Mouse (Mus musculus) kidney, postnatal 25 days (tissue): ENCODE results near the gene Paf1.
"Not testable (repeated sequence)": the region's sequence is repeated elsewhere in the genome, so short reads cannot be mapped to it uniquely, and the experiment has no call there.

Experiments
- DNase-seq, 2 experiments: peaks; one replicate each; pipeline ENCODE4 v3.0.0; 2021; ENCODE audit warnings: mixed read lengths in 2 of 2

Paf1 gene

GRCm38 (mm10) chr7:28385196-28385595, 7.6 kb upstream of the Paf1 start:
- no peak for DNase-seq

GRCm38 (mm10) chr7:28386007-28386406, 6.7 kb upstream of the Paf1 start:
- DNase-seq, result peak; percentile 21 to 55

GRCm38 (mm10) chr7:28386462-28386861, 6.3 kb upstream of the Paf1 start:
- DNase-seq, result peak; percentile 90 to 96

GRCm38 (mm10) chr7:28386877-28387276, 5.9 kb upstream of the Paf1 start:
- DNase-seq, result peak in 1 of 2 experiments; percentile 38

- not testable (repeated sequence) for DNase-seq
These were observed 5.4 kb upstream of the Paf1 start for GRCm38 (mm10) chr7:28387384-28387783.

GRCm38 (mm10) chr7:28390331-28390730, 2.4 kb upstream of the Paf1 start:
- DNase-seq, result peak in 1 of 2 experiments; percentile 16

- DNase-seq, result peak in 1 of 2 experiments; percentile 34
These were observed 661 bp downstream of the Paf1 start for GRCm38 (mm10) chr7:28393272-28393951.

- peak in 1 of 2 experiments; percentile 14 for DNase-seq
These were observed 2.7 kb downstream of the Paf1 start for GRCm38 (mm10) chr7:28395425-28395824.

- peak in 1 of 2 experiments; percentile 64 for DNase-seq
These were observed 5.2 kb downstream of the Paf1 start for GRCm38 (mm10) chr7:28398000-28398399.

GRCm38 (mm10) chr7:28398696-28399340, 6.1 kb downstream of the Paf1 start:
- no peak for DNase-seq

- DNase-seq, result no peak
These were observed 8.3 kb downstream of the Paf1 start for GRCm38 (mm10) chr7:28401030-28401429.

- DNase-seq, result peak in 1 of 2 experiments; percentile 8
These were observed 9.2 kb downstream of the Paf1 start for GRCm38 (mm10) chr7:28401942-28402341.

- peak; percentile 76 to 84 for DNase-seq
These were observed 18.2 kb downstream of the Paf1 start for GRCm38 (mm10) chr7:28410841-28411475.

- DNase-seq, result no peak
These were observed 20.1 kb downstream of the Paf1 start for GRCm38 (mm10) chr7:28412826-28413225.

GRCm38 (mm10) chr7:28417368-28417767, 24.6 kb downstream of the Paf1 start:
- DNase-seq, result no peak

GRCm38 (mm10) chr7:28418096-28418670, 25.4 kb downstream of the Paf1 start:
- peak; percentile 80 to 89 for DNase-seq

GRCm38 (mm10) chr7:28419416-28419815, 26.7 kb downstream of the Paf1 start:
- no peak for DNase-seq

- no peak for DNase-seq
These were observed 30.3 kb downstream of the Paf1 start for GRCm38 (mm10) chr7:28423018-28423417.

- DNase-seq, result peak; percentile 40 to 53
These were observed 35.0 kb downstream of the Paf1 start for GRCm38 (mm10) chr7:28427738-28428137.

- no peak for DNase-seq
These were observed 37.8 kb downstream of the Paf1 start for GRCm38 (mm10) chr7:28430512-28430911.

GRCm38 (mm10) chr7:28432252-28432651, 39.5 kb downstream of the Paf1 start:
- no peak for DNase-seq

- peak; percentile 9 to 58 for DNase-seq
These were observed 43.0 kb downstream of the Paf1 start for GRCm38 (mm10) chr7:28435660-28436259.
